Mouse (Mus musculus): Measurements from ENCODE around the gene Kdf1.
A peak's percentile ranks its signal among the peaks of the same experiment; 100 is the strongest.
"Not testable (repeated sequence)": the region's sequence is repeated elsewhere in the genome, so short reads cannot be mapped to it uniquely, and the experiment has no call there.

Gene Kdf1

DNA sequence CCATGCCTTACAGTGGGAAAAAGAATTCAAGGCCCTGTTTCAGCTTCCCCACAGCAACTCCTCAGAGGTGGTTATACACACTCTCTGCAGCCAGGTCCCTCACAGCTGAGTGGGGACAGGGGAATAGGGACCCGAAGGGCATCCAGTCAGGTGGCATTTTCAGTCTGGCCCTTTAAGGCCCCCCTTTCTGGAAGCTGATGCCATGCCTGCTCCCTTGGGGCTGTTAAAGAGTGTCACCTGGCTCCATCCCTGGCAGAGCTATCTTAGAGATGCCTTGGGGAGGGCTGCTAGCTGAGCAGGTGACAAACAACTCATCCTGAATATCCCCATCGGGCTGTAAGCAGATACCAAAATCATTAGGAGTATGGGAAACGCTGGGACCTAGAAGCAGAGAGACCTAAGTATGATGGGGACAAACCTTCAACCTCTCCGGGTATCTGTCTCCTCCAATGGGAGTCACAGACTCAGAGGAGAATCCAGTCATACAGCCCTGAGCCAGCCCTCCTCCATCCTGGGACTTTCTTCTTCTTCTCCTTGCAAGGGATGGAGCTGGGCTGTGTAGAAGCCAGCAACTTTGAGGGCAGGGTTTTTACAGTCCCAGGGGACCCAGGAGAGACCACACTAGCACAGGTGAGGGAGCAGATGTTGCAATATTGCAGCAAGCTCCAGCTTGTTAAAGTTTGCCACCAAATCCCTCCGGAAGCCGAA, 21.9 kb upstream of the Kdf1 start:
- no peak for DNase-seq (ENCODE audit: low spot score in 2 of 2)

DNA sequence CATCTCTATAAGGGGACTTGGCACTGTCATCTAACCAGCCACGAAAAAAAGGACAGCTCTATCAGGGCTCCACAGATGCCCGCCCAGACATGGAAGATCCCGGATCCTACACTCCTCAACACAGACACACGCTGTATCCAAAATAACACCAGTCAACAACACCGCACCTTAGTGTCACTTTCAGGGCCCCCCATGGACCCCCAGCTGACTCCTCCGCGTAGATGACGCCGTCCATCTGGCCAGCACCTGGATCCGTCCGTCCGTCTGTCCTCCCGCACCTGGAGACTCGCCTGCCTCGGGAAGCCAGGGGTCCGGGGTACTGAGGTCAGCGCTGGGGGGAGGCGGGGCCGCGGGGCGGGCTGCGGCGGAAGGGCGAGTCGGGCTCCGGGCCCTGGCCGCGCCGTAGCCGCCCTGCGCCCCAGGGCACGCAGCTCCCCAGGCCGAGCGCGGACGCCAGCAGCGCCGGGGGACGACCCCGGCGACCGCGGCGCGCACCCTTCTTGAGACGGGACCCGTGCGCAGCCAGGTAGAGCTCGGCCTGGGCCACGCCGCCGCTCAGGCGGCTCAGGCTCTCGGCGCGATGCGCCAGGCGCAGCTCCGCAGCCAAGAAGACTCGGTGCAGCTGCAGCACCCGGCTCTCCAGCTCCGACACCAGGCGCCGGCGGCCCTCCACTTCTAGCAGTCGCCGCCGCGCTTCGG, 21.2 kb upstream of the Kdf1 start:
- no peak for DNase-seq (ENCODE audit: low spot score in 2 of 2)

DNA sequence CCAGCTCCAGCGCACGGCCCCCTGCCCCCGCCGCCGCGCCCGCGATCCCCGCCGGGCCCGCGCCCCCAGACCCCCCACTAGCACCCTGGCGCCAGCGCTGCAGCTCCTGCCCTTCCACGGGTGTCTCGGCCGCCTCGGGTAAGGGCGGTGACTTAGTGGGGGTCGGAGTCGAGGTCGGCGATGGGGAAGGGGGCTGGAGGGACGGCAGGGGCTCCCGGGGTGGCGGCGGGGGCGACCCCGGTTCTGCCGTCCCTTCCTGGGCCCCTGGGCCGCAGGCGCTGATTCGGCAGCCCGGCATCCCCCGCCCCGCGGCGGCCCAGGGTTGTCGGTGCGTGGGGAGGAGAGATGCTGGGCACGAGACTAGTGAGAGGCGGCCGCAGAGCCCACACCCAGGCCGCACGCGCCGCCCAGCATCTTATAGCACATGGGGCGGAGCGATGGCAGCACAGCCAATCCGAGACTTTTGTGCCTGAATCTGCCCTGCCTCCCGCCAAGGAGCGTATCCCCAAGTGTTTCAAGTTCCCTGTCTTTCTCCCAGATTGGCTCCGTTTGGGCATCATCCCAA, 20.5 kb upstream of the Kdf1 start, which contains the start of gene Trnp1:
Trnp1 (minus strand) TSS at position 391 of the 565 bp plus-strand sequence.
- peak; percentile 83 to 91 for DNase-seq (ENCODE audit: low spot score in 2 of 2)

DNA sequence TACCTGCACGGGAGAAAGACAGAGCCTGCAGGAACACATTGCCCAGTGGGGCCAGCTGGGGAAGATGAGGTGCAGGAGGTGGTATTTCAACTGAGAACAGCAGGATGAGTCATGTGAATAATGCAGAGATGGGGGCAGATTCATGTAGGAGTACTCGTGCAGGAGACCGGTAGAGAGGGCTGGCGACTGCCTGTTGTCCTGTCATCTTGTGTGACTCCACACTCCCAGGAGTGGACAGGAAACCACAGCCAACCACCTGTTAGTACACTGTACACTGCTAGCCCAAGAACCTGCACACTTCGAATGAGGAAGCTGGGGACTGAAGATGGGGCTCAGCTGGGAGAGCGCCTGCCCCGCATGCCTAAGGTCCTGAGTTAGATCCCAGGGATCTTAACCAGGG, 17.2 kb upstream of the Kdf1 start:
- no peak for DNase-seq (ENCODE audit: low spot score in 2 of 2)

DNA sequence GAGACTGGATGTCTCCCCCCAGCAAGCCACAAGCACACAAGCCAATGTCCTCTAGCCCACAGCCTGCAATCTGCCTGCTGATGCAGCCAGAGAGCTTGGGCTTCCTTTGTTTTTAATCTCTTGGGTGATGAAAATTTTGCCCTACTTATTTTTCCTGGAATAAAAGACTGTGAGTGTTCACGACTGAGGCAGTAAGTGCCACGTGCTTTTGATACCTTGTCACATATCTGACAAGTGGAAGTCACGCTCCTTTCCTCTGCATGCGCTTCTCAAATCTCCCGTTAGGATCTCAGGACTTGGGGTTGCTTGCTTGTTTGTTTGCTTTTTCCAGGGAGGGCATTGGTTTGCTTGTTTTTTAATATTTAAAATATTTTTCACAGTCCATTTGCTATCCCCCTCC, 14.5 kb upstream of the Kdf1 start:
- DNase-seq (ENCODE audit: low spot score in 2 of 2): no peak

DNA sequence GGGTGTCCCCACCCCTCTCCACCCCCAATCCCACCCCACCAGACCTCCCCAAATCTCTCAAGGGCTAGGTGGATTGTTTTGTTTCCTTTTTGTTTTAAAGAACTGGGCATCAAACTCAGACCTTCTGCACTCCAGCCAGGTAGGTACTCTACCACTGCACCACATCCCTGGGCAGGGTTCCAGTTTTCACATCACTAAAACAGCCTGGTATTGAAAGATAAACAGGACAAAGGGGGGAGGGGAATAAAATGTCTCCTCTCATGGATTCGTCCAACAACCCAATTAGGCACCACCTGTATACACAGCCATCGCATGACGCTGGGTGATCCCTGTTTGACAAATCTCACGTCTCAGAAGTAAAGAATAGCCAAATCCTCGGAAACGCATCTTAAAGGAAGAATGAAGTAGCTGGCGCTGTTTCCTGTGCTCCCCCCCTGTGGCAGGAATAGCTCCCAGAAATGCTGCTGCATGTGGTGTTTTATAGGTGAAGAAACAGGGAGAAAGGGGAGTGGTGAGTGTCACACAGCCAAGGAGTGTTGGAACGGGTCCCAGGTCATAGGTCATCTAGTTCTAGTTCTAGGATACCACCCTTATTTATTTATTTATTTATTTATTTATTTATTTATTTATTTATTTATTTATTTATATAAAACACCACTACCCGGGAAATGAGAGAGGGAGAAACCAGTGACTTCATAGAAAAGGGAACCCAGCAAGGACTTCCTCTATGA, 13.8 kb upstream of the Kdf1 start:
- DNase-seq (ENCODE audit: low spot score in 2 of 2): no peak

DNA sequence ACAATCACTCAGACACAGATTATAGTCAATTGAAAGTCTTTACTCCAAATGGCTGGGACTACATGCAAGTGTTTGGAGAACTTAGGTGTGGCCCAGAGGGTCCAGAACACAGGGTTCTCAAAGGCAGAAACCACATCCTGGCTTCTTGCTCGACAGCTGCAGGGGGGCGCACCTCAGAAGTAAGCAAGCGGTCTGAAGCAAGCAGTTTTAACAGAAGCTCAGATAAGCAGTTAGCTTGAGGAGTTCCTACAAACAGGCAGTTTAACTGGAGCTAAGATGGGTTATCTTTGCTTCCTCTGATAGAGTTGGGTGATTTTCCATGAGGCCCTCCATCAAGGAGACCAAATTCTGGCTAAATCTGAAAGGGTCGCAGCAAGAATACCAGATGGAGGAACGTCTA, 12.2 kb upstream of the Kdf1 start:
- no peak for DNase-seq (ENCODE audit: low spot score in 2 of 2)

DNA sequence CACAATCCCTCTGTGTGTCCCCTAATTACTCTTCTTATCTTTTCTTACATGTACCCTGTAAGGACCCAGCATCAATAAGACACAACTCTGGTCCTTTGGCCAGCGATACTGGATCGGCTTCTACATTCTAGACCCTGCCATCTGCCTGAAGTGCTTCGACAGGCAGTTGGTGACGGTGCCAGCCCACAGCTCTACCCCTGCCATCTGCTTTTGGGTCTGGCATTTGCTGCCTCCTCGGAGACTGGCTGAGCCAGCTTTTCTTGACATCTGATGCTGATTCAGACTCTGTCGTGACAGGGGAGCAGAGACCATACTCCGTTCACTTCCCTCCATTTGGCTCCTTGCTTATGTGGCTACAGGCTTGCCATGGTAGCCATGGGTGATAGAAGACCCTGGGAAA, 9.8 kb upstream of the Kdf1 start:
- peak; percentile 54 to 66 for DNase-seq (ENCODE audit: low spot score in 2 of 2)

DNA sequence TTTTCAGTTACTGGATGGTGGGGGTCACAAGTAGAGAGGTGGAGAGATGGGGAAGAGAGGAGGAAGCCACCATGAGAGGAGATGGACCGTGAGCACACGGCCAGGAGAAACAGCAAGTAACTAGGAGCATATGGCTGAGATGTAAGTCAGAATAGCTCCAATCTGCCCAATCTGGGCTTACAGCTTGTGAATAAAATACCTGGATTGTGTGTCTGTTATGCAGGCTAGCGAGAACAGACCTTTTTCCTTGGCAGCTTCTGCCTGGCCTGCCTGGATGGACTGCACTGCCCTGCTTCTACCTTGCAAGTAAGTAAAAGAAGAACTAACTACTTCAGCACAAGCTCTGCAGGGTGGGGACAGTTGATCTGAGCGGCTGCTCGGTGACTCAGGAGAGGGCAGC, 7.7 kb upstream of the Kdf1 start:
- no peak for DNase-seq (ENCODE audit: low spot score in 2 of 2)

DNA sequence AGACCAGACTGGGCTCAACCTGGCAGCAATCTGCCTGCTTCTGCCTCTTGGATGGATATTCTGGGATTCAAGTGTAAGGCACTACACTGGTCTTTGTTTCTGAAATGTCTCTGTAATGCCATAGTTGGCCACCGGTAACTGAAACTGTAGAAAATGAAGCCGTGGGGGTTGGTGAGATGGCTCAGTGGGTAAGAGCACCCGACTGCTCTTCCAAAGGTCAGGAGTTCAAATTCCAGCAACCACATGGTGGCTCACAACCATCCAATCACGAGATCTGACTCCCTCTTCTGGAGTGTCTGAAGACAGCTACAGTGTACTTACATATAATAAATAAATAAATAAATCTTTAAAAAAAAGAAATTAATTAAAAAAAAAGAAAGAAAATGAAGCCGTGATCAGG, 6.3 kb upstream of the Kdf1 start:
- not testable (repeated sequence) for DNase-seq (ENCODE audit: low spot score in 2 of 2)

DNA sequence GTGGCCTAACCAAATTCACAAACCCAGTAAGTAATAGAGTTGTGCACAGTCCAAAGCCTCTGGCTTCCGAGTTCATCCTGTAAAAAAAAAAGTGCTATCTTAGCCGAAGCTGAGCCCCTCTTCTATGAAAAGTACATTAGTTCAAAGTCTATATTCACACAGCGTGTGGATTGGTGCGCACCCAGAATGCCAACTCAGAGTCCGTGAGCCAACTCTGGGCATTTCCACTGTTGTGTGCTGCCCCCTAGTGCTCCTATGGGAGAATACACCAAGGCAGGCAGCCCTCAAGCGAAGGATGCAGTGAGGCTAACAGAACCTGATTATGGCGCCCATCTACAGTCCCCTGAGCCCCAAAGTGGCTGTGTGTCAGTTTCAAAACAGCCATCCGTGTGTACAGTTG, 5.8 kb upstream of the Kdf1 start:
- peak; percentile 78 to 80 for DNase-seq (ENCODE audit: low spot score in 2 of 2)

DNA sequence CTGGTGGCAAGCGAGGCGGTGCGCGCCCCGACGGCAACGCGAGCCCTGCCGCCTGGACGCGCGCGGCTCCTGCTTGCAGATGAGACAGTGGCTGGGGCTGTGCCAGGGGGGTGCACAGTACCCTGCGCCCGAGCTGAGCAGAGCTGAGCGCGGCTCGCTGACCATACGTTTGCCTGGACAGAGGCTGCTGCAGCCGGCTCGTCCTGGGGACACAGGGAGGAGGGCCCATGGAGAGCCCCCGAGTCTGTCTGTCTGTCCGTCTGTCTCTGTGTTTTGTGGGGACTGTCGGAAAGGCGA, 554 bp downstream of the Kdf1 start:
- DNase-seq (ENCODE audit: low spot score in 2 of 2): no peak

DNA sequence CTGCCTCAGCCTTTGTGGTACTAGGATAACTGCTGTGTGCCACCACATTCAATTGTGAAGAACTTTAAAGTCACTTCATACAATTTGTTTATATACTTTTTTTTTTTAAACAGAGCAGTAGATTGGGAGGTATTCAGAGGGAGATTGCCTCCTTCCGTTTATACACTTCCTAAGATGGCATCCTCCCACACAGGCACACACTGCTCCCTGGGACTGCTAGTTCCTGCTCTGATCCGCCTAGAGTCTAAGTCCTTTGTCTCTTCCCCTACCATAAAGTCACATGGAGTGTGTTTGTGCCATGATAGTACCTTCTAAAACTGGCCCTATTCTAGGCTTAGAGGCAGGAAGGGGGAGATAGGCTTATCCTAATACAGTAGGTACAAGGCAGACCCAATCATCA, 2.7 kb downstream of the Kdf1 start:
- no peak for DNase-seq (ENCODE audit: low spot score in 2 of 2)

DNA sequence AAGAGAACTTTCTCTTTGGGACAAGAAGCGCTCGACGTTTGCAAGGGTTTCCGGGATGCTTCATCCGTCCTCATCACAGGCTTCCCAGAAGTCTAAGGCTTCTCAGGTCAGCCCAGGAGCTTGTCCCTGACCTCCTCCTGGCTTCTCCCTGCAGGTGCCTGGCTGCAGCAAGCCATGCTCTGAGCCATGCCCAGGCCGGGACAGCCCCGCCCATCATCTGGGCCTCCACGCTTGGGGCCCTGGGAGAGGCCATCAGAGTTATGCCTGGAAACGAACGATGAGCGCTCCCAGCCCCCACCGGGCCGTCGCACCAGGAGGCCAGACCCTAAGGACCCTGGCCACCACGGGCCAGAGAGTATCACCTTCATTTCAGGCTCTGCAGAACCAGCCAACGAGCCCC, 9.0 kb downstream of the Kdf1 start:
- no peak for DNase-seq (ENCODE audit: low spot score in 2 of 2)

DNA sequence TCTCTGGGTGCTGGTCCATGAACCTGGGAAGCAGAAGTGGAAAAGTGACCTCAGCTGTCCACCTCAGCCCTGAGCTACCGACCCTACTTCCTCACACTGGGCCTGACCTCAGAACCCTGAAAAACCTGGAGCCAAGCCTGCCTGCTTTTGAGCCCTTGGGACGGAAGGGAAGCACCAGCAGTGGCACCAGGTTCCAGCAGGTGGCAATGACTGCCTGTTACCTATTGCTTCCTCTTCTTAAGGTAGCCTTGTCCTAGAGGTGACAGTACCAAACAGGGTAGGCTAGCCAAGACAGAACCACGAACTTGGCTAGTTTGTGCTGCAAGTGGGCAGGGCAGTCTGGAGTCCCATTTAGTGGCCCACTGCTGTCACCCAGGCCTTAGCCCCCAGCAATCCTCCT, 14.0 kb downstream of the Kdf1 start:
- no peak for DNase-seq (ENCODE audit: low spot score in 2 of 2)

DNA sequence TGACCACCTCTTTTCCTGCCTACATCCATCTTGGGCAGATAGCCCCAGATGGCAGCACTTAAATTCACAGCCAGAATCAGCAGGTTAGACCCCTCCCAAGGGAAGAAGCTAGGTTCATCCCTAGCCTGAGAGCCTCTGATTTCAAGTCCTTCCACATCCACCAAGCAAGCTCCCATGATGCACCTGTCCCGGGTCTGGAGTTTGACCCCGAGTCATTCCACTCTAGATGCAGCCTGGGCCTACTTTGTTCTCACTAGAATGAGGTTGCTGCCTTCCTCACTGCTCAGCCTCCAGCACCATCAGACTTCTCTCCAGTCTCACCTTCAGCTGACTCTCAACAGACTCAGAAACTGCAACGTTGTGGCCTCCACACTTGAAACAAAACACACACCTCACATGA, 17.3 kb downstream of the Kdf1 start:
- no peak for DNase-seq (ENCODE audit: low spot score in 2 of 2)

DNA sequence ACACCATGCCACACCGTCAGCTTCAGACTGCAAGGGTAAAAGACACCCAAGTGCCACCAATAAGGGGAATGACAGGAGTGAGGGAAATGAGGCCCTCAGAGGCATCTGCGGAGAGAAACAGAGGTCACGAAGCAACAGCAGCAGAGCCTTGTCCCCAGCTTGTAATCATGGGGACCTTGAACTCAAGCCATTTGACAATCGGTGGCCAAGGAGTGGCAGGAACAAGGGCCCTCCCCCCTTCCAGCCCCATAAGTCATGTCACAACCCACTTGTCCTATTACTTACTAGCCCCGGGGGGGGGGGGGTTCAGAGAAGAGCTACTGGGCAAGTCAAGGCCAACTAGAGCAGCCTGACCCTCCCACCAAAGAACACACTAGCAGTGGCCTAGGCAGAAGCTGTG, 17.9 kb downstream of the Kdf1 start:
- no peak for DNase-seq (ENCODE audit: low spot score in 2 of 2)

DNA sequence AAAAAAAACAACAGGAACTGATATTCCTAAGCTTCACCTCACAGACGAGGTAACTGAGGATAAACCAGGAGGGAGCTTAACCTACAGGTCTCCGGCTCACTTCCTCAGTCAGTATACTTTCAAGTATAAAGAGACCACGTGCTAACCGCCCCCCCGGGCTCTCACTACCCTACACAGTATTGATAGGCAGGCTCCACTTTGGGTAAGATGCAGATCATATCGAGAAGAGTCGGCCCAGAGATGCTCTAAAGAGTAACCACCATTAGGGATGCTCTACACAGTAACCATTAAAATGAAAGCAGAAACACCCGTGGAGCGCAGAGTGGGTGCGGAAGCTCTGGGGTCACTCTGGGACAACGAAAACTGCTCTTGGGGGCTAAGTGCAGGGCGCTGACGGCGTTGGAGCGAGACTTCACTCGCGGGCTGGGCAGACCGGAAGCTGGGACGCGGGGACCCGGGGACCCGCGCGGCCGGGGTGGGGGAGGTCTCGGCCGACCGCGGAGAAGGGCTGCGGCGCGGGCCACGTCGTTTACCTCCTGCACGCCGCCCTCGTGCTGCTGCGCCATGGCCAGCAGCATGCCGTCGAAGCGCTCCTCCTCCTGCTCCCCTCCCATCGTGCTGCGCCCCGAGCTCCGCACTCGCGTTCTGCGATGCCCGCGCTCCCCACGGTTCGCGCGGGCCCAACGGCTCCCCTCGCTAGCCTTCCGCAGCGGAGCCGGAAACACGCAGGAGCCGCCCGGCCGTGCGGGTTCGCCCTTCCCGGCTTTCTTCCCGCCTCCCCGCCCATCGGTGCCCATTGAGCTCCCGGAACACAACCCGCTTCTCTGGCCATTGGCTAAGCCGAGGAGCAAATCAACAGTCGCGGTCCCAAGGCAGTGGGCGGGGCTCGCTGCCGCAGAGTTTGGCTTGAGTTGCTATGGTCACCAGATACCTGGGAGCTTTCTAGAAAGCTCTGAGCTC, 26.8 kb downstream of the Kdf1 start, which contains the start of gene Nudc:
Nudc (minus strand) TSS at position 725 of the 960 bp plus-strand sequence.
- peak; percentile 95 to 96 for DNase-seq (ENCODE audit: low spot score in 2 of 2)

DNA sequence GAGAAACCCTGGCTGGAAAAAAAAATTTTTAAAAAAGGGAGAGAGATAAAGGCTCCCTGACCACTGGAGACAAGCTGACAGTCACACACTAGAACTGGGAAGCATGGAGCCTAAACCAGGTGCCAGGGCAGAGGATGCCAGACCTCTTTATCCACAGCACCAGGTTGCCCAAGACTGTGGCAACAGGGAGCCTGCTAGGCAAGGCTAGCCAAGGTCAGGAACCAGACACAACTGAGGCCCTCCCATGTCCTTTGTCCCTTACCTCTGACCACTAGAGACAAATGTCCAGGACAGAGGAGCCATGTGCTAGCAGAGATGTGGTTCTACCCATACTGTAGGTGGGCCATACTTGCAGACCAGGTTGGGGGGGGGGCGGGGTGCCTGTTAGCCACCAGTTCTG, 33.3 kb downstream of the Kdf1 start:
- DNase-seq (ENCODE audit: low spot score in 2 of 2): no peak

DNA sequence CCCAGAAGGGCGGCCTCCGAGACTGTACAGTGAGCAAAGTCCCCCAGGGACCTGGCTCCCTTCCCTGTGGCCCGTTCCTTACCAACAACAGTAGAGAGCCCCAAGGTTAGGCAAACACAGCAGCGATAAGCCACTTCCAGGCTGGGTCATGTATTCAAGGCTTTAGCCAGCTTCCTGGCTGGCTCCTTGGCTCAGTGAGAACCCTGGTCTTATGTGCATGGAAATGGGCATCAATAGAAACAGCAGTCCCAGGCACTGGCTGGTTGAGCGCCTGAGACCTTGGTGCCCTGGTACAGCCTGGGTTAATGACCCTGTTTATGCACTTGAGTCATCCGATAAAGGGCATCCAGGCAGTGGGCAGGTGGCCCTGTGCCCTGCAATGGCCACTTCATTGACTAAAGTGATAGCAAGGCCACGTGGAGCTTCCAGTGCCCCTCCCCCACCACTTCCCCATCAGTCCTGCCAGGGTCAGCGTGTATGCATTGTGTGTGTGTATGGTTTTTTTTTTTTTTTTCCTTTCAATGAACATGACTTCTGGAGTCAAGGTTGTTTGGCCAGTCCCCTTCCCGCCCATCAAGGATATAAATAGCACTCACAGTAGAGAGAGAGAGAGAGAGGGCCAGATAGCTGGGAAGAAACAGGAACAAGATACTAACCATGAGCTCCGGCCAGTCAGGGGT, 34.1 kb downstream of the Kdf1 start, which contains the start of gene Nr0b2:
Nr0b2 (plus strand) TSS at position 609 of the 680 bp plus-strand sequence.
- no peak for DNase-seq (ENCODE audit: low spot score in 2 of 2)

Data from frontal cortex, postnatal 36 days (tissue).